In the genomic region with DNA sequence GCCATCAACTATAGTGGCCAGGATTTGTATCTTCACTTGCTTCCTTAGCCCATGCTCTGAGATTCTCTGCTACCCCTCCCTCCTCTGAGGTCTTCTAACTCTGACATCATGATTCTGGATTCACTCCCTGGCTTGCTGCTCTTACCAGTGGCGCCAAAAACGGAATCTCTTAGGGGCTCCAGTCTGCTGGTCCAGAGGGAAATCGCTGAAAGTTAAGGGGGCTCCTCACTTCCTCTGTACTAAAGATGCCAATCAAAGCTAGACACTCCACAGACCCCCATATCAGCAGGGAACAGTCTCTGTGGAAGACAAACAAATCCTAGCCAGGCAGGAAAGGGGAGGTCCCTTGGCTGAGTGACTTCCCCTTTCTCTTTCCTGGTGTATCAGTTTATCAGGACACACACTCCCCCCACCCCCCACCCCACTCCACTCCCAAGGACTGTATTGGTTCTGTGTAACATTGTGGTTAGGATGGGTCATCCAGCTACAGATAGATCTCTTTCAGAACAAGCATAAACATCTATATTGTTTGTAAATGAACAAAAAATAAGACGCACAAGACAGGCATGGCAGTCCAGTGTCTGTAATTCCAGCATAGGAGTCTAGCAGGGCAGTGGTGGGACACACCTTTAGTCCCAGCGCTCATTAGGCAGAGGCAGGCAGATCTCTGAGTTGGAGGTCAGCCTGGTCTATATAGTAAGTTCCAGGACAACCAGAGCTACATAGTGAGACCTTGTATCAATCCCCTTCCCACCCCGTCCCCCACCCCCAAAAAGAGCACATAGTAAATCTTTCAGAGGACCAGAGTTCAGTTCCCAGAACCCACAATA, we compare ENCODE assay signal across 8 mouse cellular contexts. TPM values are rescaled to one million over a fixed set of nuclear protein-coding genes. Genes with fewer than 3 reads are reported as not detected.
A peak's percentile ranks its signal among the peaks of the same experiment; 100 is the strongest.
DNase-seq lines count a peak whose midpoint lies in the region; ATAC-seq and TF ChIP-seq lines count a peak whose summit lies in the region.

No protein-coding gene starts in this region.

- peaks cover 36% of the 10 kb centered on the region for H3K4me1 ChIP-seq in limb, embryonic 15.5 days
- H3K4me1 ChIP-seq in midbrain, postnatal 0 days (ENCODE audit: insufficient read depth, low read length): no peaks in the 10 kb centered on the region
- H3K4me1 ChIP-seq in forebrain, embryonic 12.5 days: peaks cover 20% of the 10 kb centered on the region

- ATAC-seq in common myeloid progenitor, adult 5-6 weeks (replicated peaks; ENCODE audit: low read depth, poor library complexity, severe bottlenecking): peak; percentile 92
- ATAC-seq in limb, embryonic 15.5 days (ENCODE audit: insufficient number of reproducible peaks, low FRiP score, low TSS enrichment, low read depth): peak; percentile 63
- no peak for ATAC-seq in midbrain, postnatal 0 days (ENCODE audit: low FRiP score)
- no peak for ATAC-seq in forebrain, embryonic 12.5 days (ENCODE audit: low FRiP score)

- H3K4me2 ChIP-seq in limb, embryonic 15.5 days: peak overlapping the region; percentile 37; the same call in 1 of the 2 replicates
- H3K4me2 ChIP-seq in midbrain, postnatal 0 days (ENCODE audit: low read depth, low read length, poor library complexity, severe bottlenecking): no peak overlapping the region
- no peak overlapping the region for H3K4me2 ChIP-seq in forebrain, embryonic 12.5 days

- H3K9ac ChIP-seq in limb, embryonic 15.5 days: no peak overlapping the region
- no peak overlapping the region for H3K9ac ChIP-seq in midbrain, postnatal 0 days (replicated peaks; ENCODE audit: low read length, poor library complexity, severe bottlenecking)
- H3K9ac ChIP-seq in forebrain, embryonic 12.5 days: no peak overlapping the region

- no peaks in the 10 kb centered on the region for H3K36me3 ChIP-seq in limb, embryonic 15.5 days
- no peaks in the 10 kb centered on the region for H3K36me3 ChIP-seq in midbrain, postnatal 0 days (ENCODE audit: insufficient read depth, low read length)
- H3K36me3 ChIP-seq in forebrain, embryonic 12.5 days (replicated peaks): no peaks in the 10 kb centered on the region

- peak overlapping the region; percentile 78 for H3K27ac ChIP-seq in limb, embryonic 15.5 days
- H3K27ac ChIP-seq in midbrain, postnatal 0 days (ENCODE audit: low read depth, low read length): peak overlapping the region; percentile 32; the same call in 1 of the 2 replicates
- no peak overlapping the region for H3K27ac ChIP-seq in forebrain, embryonic 12.5 days

- no peak for TF ChIP-seq CTCF in midbrain, postnatal 0 days (IDR thresholded peaks at IDR 0.05)

- intact Hi-C loops in heart, postnatal 14 days (cut with DNase I): no loop called here

- WGBS in limb, embryonic 15.5 days: 46% methylated on average over 6 of the region's 6 CpGs
- WGBS in midbrain, postnatal 0 days: 57% methylated on average over 6 of the region's 6 CpGs
- 62% methylated on average over 6 of the region's 6 CpGs for WGBS in forebrain, embryonic 12.5 days

- DNase-seq in 416B (ENCODE audit: low read depth): peak; percentile 92
- DNase-seq in heart, postnatal 14 days: peak; percentile 60 to 63
- no peak for DNase-seq in midbrain, postnatal 0 days (ENCODE audit: low spot score)
- DNase-seq in urinary bladder, postnatal 14 days (ENCODE audit: low spot score): no peak
- no peak for DNase-seq in retina, embryonic 14.5 days (ENCODE audit: low spot score)

- peak overlapping the region; percentile 19; the same call in 1 of the 2 replicates for H3K4me3 ChIP-seq in limb, embryonic 15.5 days
- H3K4me3 ChIP-seq in midbrain, postnatal 0 days (ENCODE audit: low read depth, low read length): no peak overlapping the region
- H3K4me3 ChIP-seq in forebrain, embryonic 12.5 days (replicated peaks): no peak overlapping the region

- no peaks in the 10 kb centered on the region for H3K27me3 ChIP-seq in limb, embryonic 15.5 days
- no peaks in the 10 kb centered on the region for H3K27me3 ChIP-seq in midbrain, postnatal 0 days (ENCODE audit: insufficient read depth, low read length)
- peaks cover 15% of the 10 kb centered on the region for H3K27me3 ChIP-seq in forebrain, embryonic 12.5 days

- no peaks in the 10 kb centered on the region for H3K9me3 ChIP-seq in limb, embryonic 15.5 days
- no peaks in the 10 kb centered on the region for H3K9me3 ChIP-seq in midbrain, postnatal 0 days (ENCODE audit: low read length)
- H3K9me3 ChIP-seq in forebrain, embryonic 12.5 days: no peaks in the 10 kb centered on the region

RNA-seq across cellular contexts. Expression of a gene that starts 6.0 kb away (rescaled TPM):
- 15.3 and 22.8 TPM in 2 replicates for total RNA-seq in common myeloid progenitor, adult 5-6 weeks (2017)
- total RNA-seq in heart, postnatal 14 days (2021): 10 to 100 TPM; 24.0 to 27.5 TPM
- polyA plus RNA-seq in limb, embryonic 15.5 days (2015; fragmentation: Nextera tagmentation; extraction: Ambion mirVana): 15.6 and 17.6 TPM in 2 replicates
- 26.5 and 40.0 TPM in 2 replicates for total RNA-seq in midbrain, postnatal 0 days (2014; rRNA removed)
- polyA plus RNA-seq in midbrain, postnatal 0 days (2015; fragmentation: Nextera tagmentation; extraction: Ambion mirVana): 25.4 and 25.9 TPM in 2 replicates
- polyA plus RNA-seq in forebrain, embryonic 12.5 days (2016; fragmentation: Nextera tagmentation; extraction: Ambion mirVana): 11.1 and 12.5 TPM in 2 replicates

RNA-seq across cellular contexts. Expression of a gene that starts 13.6 kb away (rescaled TPM):
- 0.58 TPM in 1 of 2 replicates, not detected in the other for total RNA-seq in common myeloid progenitor, adult 5-6 weeks (2017)
- 100 to 1,000 TPM; 149 to 167 TPM for total RNA-seq in heart, postnatal 14 days (2021)
- 99.6 and 110 TPM in 2 replicates for polyA plus RNA-seq in limb, embryonic 15.5 days (2015; fragmentation: Nextera tagmentation; extraction: Ambion mirVana)
- total RNA-seq in midbrain, postnatal 0 days (2014; rRNA removed): 55.0 and 67.5 TPM in 2 replicates
- polyA plus RNA-seq in midbrain, postnatal 0 days (2015; fragmentation: Nextera tagmentation; extraction: Ambion mirVana): 95.3 and 103 TPM in 2 replicates
- 43.7 and 49.6 TPM in 2 replicates for polyA plus RNA-seq in forebrain, embryonic 12.5 days (2016; fragmentation: Nextera tagmentation; extraction: Ambion mirVana)

RNA-seq across cellular contexts. Expression of a gene that starts 21.3 kb away (rescaled TPM):
- total RNA-seq in common myeloid progenitor, adult 5-6 weeks (2017): 51.5 and 61.9 TPM in 2 replicates
- total RNA-seq in heart, postnatal 14 days (2021): 10 to 100 TPM; 76.4 to 81.0 TPM
- 112 and 120 TPM in 2 replicates for polyA plus RNA-seq in limb, embryonic 15.5 days (2015; fragmentation: Nextera tagmentation; extraction: Ambion mirVana)
- total RNA-seq in midbrain, postnatal 0 days (2014; rRNA removed): 77.3 and 82.3 TPM in 2 replicates
- polyA plus RNA-seq in midbrain, postnatal 0 days (2015; fragmentation: Nextera tagmentation; extraction: Ambion mirVana): 130 and 144 TPM in 2 replicates
- 90.4 and 93.1 TPM in 2 replicates for polyA plus RNA-seq in forebrain, embryonic 12.5 days (2016; fragmentation: Nextera tagmentation; extraction: Ambion mirVana)

RNA-seq across cellular contexts. Expression of a gene that starts 28.1 kb away (rescaled TPM):
- total RNA-seq in common myeloid progenitor, adult 5-6 weeks (2017): not detected in 2 replicates
- 10 to 100 TPM in 1 of 2 experiments, 1 to 10 TPM in 1; 7.0 to 11.7 TPM for total RNA-seq in heart, postnatal 14 days (2021)
- polyA plus RNA-seq in limb, embryonic 15.5 days (2015; fragmentation: Nextera tagmentation; extraction: Ambion mirVana): 7.9 and 9.9 TPM in 2 replicates
- total RNA-seq in midbrain, postnatal 0 days (2014; rRNA removed): 4.2 and 8.1 TPM in 2 replicates
- 7.5 and 9.2 TPM in 2 replicates for polyA plus RNA-seq in midbrain, postnatal 0 days (2015; fragmentation: Nextera tagmentation; extraction: Ambion mirVana)
- polyA plus RNA-seq in forebrain, embryonic 12.5 days (2016; fragmentation: Nextera tagmentation; extraction: Ambion mirVana): 5.7 and 7.5 TPM in 2 replicates

RNA-seq across cellular contexts. Expression of a gene that starts 46.6 kb away (rescaled TPM):
- 1.5 and 5.4 TPM in 2 replicates for total RNA-seq in common myeloid progenitor, adult 5-6 weeks (2017)
- total RNA-seq in heart, postnatal 14 days (2021): under 1 TPM; 0.24 to 0.39 TPM
- polyA plus RNA-seq in limb, embryonic 15.5 days (2015; fragmentation: Nextera tagmentation; extraction: Ambion mirVana): 0.70 and 1.3 TPM in 2 replicates
- total RNA-seq in midbrain, postnatal 0 days (2014; rRNA removed): not detected in 2 replicates
- 0.25 and 0.42 TPM in 2 replicates for polyA plus RNA-seq in midbrain, postnatal 0 days (2015; fragmentation: Nextera tagmentation; extraction: Ambion mirVana)
- polyA plus RNA-seq in forebrain, embryonic 12.5 days (2016; fragmentation: Nextera tagmentation; extraction: Ambion mirVana): 1.6 TPM in 2 replicates

Comparison
In these comparisons a context has a peak if more than half of its experiments do, and no peak if none do; other contexts are left out.
1. DNase-seq: peak in 416B (single experiment) and heart, postnatal 14 days (2 of 2); none in midbrain, postnatal 0 days (single experiment), urinary bladder, postnatal 14 days (single experiment) and retina, embryonic 14.5 days (single experiment).
2. ATAC-seq: peak in common myeloid progenitor, adult 5-6 weeks (single experiment) and limb, embryonic 15.5 days (single experiment); none in midbrain, postnatal 0 days (single experiment) and forebrain, embryonic 12.5 days (single experiment).
3. RNA of a gene that starts 13.6 kb away (total RNA-seq): 149 to 167 TPM in heart, postnatal 14 days and 55.0 to 67.5 TPM in midbrain, postnatal 0 days; 0.58 TPM in common myeloid progenitor, adult 5-6 weeks; every median in the first group is over 10 times any median in the second.